Mouse (Mus musculus): ENCODE data around the gene Tmem79. TPM values are rescaled to one million over a fixed set of nuclear protein-coding genes. Genes with fewer than 3 reads are reported as not detected.

The Tmem79 gene
- polyA plus RNA-seq, 1 experiment from 2014 or later, result 0.66 TPM

Other genes with a start within 250 kb of the Tmem79 start
- 15.1 and 16.9 TPM in 2 replicates for gene Mef2d, start 193.8 kb downstream of the Tmem79 start, polyA plus RNA-seq (2015; fragmentation: Nextera tagmentation; extraction: Ambion mirVana)
- 0.12 TPM in 1 of 2 replicates, not detected in the other for gene Rhbg, start 81.4 kb downstream of the Tmem79 start, polyA plus RNA-seq (2015; fragmentation: Nextera tagmentation; extraction: Ambion mirVana)
- 0.16 TPM in 1 of 2 replicates, not detected in the other for gene Gm38392, start 48.9 kb downstream of the Tmem79 start, polyA plus RNA-seq (2015; fragmentation: Nextera tagmentation; extraction: Ambion mirVana)
- gene Tsacc, start 39.1 kb downstream of the Tmem79 start, polyA plus RNA-seq (2015; fragmentation: Nextera tagmentation; extraction: Ambion mirVana), result 11.2 and 11.6 TPM in 2 replicates
- 529 and 545 TPM in 2 replicates for gene Cct3, start 39.0 kb downstream of the Tmem79 start, polyA plus RNA-seq (2015; fragmentation: Nextera tagmentation; extraction: Ambion mirVana)
- gene Glmp, start 11.1 kb downstream of the Tmem79 start, polyA plus RNA-seq (2015; fragmentation: Nextera tagmentation; extraction: Ambion mirVana), result 93.4 and 104 TPM in 2 replicates
- gene Smg5, start 112 bp upstream of the Tmem79 start, polyA plus RNA-seq (2015; fragmentation: Nextera tagmentation; extraction: Ambion mirVana), result 70.1 and 78.3 TPM in 2 replicates
- gene Paqr6, start 28.4 kb upstream of the Tmem79 start, polyA plus RNA-seq (2015; fragmentation: Nextera tagmentation; extraction: Ambion mirVana), result 0.77 and 1.0 TPM in 2 replicates
- not detected in 2 replicates for gene Bglap3, start 36.6 kb upstream of the Tmem79 start, polyA plus RNA-seq (2015; fragmentation: Nextera tagmentation; extraction: Ambion mirVana)
- not detected in 2 replicates for gene Bglap2, start 42.6 kb upstream of the Tmem79 start, polyA plus RNA-seq (2015; fragmentation: Nextera tagmentation; extraction: Ambion mirVana)
- gene Bglap, start 48.3 kb upstream of the Tmem79 start, polyA plus RNA-seq (2015; fragmentation: Nextera tagmentation; extraction: Ambion mirVana), result not detected in 2 replicates
- 51.7 and 56.8 TPM in 2 replicates for gene Pmf1, start 74.2 kb upstream of the Tmem79 start, polyA plus RNA-seq (2015; fragmentation: Nextera tagmentation; extraction: Ambion mirVana)
- gene Slc25a44, start 89.0 kb upstream of the Tmem79 start, polyA plus RNA-seq (2015; fragmentation: Nextera tagmentation; extraction: Ambion mirVana), result 28.7 and 29.7 TPM in 2 replicates
- gene Sema4a, start 125.0 kb upstream of the Tmem79 start, polyA plus RNA-seq (2015; fragmentation: Nextera tagmentation; extraction: Ambion mirVana), result 28.8 and 31.1 TPM in 2 replicates
- 21.4 and 23.4 TPM in 2 replicates for gene Lmna, start 173.8 kb upstream of the Tmem79 start, polyA plus RNA-seq (2015; fragmentation: Nextera tagmentation; extraction: Ambion mirVana)
- gene Mex3a, start 196.2 kb upstream of the Tmem79 start, polyA plus RNA-seq (2015; fragmentation: Nextera tagmentation; extraction: Ambion mirVana), result 49.5 and 51.5 TPM in 2 replicates
- not detected in 2 replicates for gene Rab25, start 212.2 kb upstream of the Tmem79 start, polyA plus RNA-seq (2015; fragmentation: Nextera tagmentation; extraction: Ambion mirVana)
- 181 and 182 TPM in 2 replicates for gene Lamtor2, start 216.9 kb upstream of the Tmem79 start, polyA plus RNA-seq (2015; fragmentation: Nextera tagmentation; extraction: Ambion mirVana)
- 39.1 and 46.7 TPM in 2 replicates for gene Ubqln4, start 217.6 kb upstream of the Tmem79 start, polyA plus RNA-seq (2015; fragmentation: Nextera tagmentation; extraction: Ambion mirVana)
- gene Ssr2, start 239.7 kb upstream of the Tmem79 start, polyA plus RNA-seq (2015; fragmentation: Nextera tagmentation; extraction: Ambion mirVana), result 142 and 148 TPM in 2 replicates